Mouse (Mus musculus): ENCODE measurements around the gene Usp48. TPM values are rescaled to one million over a fixed set of nuclear protein-coding genes. Genes with fewer than 3 reads are reported as not detected.
A peak's percentile ranks its signal among the peaks of the same experiment; 100 is the strongest.

Gene Usp48
- polyA plus RNA-seq, 2 experiments = 25.9 to 27.4 TPM

GRCm38 (mm10) chr4:137646262-137646661 is 52.7 kb downstream of the Usp48 start:
- DNase-seq (ENCODE audit: low read depth in 3 of 3, low spot score in 3 of 3) = no peak
- Histone ChIP-seq H3K4me3 (ENCODE audit: insufficient read depth in 1 of 2, low read depth in 2 of 2, low read length in 2 of 2) (no peak overlapping the region), H3K36me3 (replicated peaks; ENCODE audit: control insufficient read depth, insufficient read depth, low read depth) (peaks cover 54% of the 10 kb centered on the region), H3K4me1 (replicated peaks; ENCODE audit: control insufficient read depth in 2 of 2, insufficient read depth in 2 of 2, low read length in 1 of 2) (peaks cover 0 to 11% of the 10 kb centered on the region in 2 experiments; a peak in 2 of 4 replicates), H3K27me3 (ENCODE audit: control insufficient read depth, insufficient read depth, low read length) (no peaks in the 10 kb centered on the region), H3K9me3 (ENCODE audit: control insufficient read depth, low read length) (no peaks in the 10 kb centered on the region), H3K4me2 (ENCODE audit: low read depth) (no peak overlapping the region), H3K27ac (no peak overlapping the region), H3K9ac (replicated peaks) (no peak overlapping the region)
- TF ChIP-seq CTCF (IDR thresholded peaks at IDR 0.05; ENCODE audit: low read depth) (no peak), EP300 (IDR thresholded peaks at IDR 0.05; ENCODE audit: low read depth) (no peak)
- no peak for ATAC-seq (ENCODE audit: insufficient read depth)

GRCm38 (mm10) chr4:137647648-137648047 is 54.1 kb downstream of the Usp48 start:
- Histone ChIP-seq H3K27me3 (ENCODE audit: control insufficient read depth, insufficient read depth, low read length) (no peaks in the 10 kb centered on the region), H3K9ac (replicated peaks) (no peak overlapping the region), H3K4me3 (ENCODE audit: insufficient read depth in 1 of 2, low read depth in 2 of 2, low read length in 2 of 2) (no peak overlapping the region), H3K4me2 (ENCODE audit: low read depth) (no peak overlapping the region), H3K36me3 (replicated peaks; ENCODE audit: control insufficient read depth, insufficient read depth, low read depth) (peaks cover 60% of the 10 kb centered on the region), H3K4me1 (replicated peaks; ENCODE audit: control insufficient read depth in 2 of 2, insufficient read depth in 2 of 2, low read length in 1 of 2) (peaks cover 0 to 6% of the 10 kb centered on the region in 2 experiments; a peak in 1 of 4 replicates), H3K9me3 (ENCODE audit: control insufficient read depth, low read length) (no peaks in the 10 kb centered on the region), H3K27ac (no peak overlapping the region)
- DNase-seq (ENCODE audit: low read depth in 3 of 3, low spot score in 3 of 3) (no peak), ATAC-seq (ENCODE audit: insufficient read depth) (no peak)
- WGBS (ENCODE audit: insufficient replicate concordance) = 81% methylated on average over 6 of the region's 6 CpGs
- TF ChIP-seq CTCF (IDR thresholded peaks at IDR 0.05; ENCODE audit: low read depth) (no peak), EP300 (IDR thresholded peaks at IDR 0.05; ENCODE audit: low read depth) (no peak)

GRCm38 (mm10) chr4:137648230-137648629 is 54.7 kb downstream of the Usp48 start:
- DNase-seq (ENCODE audit: low read depth in 3 of 3, low spot score in 3 of 3) = no peak
- H3K27me3 ChIP-seq (ENCODE audit: control insufficient read depth, insufficient read depth, low read length) = no peaks in the 10 kb centered on the region
- ATAC-seq (ENCODE audit: insufficient read depth) = no peak
- H3K36me3 ChIP-seq (replicated peaks; ENCODE audit: control insufficient read depth, insufficient read depth, low read depth) = peaks cover 62% of the 10 kb centered on the region
- H3K4me3 ChIP-seq (ENCODE audit: insufficient read depth in 1 of 2, low read depth in 2 of 2, low read length in 2 of 2) = no peak overlapping the region
- no peak overlapping the region for H3K9ac ChIP-seq (replicated peaks)
- 80% methylated on average over 9 of the region's 9 CpGs for WGBS (ENCODE audit: insufficient replicate concordance)
- H3K4me1 ChIP-seq (replicated peaks; ENCODE audit: control insufficient read depth in 2 of 2, insufficient read depth in 2 of 2, low read length in 1 of 2) = peaks cover 0 to 6% of the 10 kb centered on the region in 2 experiments; a peak in 1 of 4 replicates
- no peak overlapping the region for H3K27ac ChIP-seq
- TF ChIP-seq EP300 (IDR thresholded peaks at IDR 0.05; ENCODE audit: low read depth) (no peak), CTCF (IDR thresholded peaks at IDR 0.05; ENCODE audit: low read depth) (no peak)
- H3K9me3 ChIP-seq (ENCODE audit: control insufficient read depth, low read length) = no peaks in the 10 kb centered on the region
- no peak overlapping the region for H3K4me2 ChIP-seq (ENCODE audit: low read depth)

- 74% methylated on average over 5 of the region's 5 CpGs for WGBS (ENCODE audit: insufficient replicate concordance)
- TF ChIP-seq CTCF (IDR thresholded peaks at IDR 0.05; ENCODE audit: low read depth) = no peak
- no peak for TF ChIP-seq EP300 (IDR thresholded peaks at IDR 0.05; ENCODE audit: low read depth)
Measured at GRCm38 (mm10) chr4:137650912-137651311, 57.4 kb downstream of the Usp48 start.

GRCm38 (mm10) chr4:137652835-137653346 is 59.3 kb downstream of the Usp48 start:
- ATAC-seq (ENCODE audit: insufficient read depth) (0 out of 2 replicates have a peak, but pooled peaks have one; percentile 19), DNase-seq (ENCODE audit: low read depth in 3 of 3, low spot score in 3 of 3) (no peak)
- no peak overlapping the region for H3K9ac ChIP-seq (replicated peaks)
- no peaks in the 10 kb centered on the region for H3K27me3 ChIP-seq (ENCODE audit: control insufficient read depth, insufficient read depth, low read length)
- H3K27ac ChIP-seq = no peak overlapping the region
- 86% methylated on average over 5 of the region's 5 CpGs for WGBS (ENCODE audit: insufficient replicate concordance)
- TF ChIP-seq EP300 (IDR thresholded peaks at IDR 0.05; ENCODE audit: low read depth) = no peak
- TF ChIP-seq CTCF (IDR thresholded peaks at IDR 0.05; ENCODE audit: low read depth) = no peak
- 0 out of 4 replicates have a peak, but pooled peaks cover 0 to 1% of the 10 kb centered on the region in 2 experiments for H3K4me1 ChIP-seq (replicated peaks; ENCODE audit: control insufficient read depth in 2 of 2, insufficient read depth in 2 of 2, low read length in 1 of 2)
- no peak overlapping the region for H3K4me3 ChIP-seq (ENCODE audit: insufficient read depth in 1 of 2, low read depth in 2 of 2, low read length in 2 of 2)
- peaks cover 65% of the 10 kb centered on the region for H3K36me3 ChIP-seq (replicated peaks; ENCODE audit: control insufficient read depth, insufficient read depth, low read depth)
- H3K9me3 ChIP-seq (ENCODE audit: control insufficient read depth, low read length) = no peaks in the 10 kb centered on the region
- H3K4me2 ChIP-seq (ENCODE audit: low read depth) = no peak overlapping the region

More at GRCm38 (mm10) chr4:137650912-137651311, 57.4 kb downstream of the Usp48 start:
- DNase-seq (ENCODE audit: low read depth in 3 of 3, low spot score in 3 of 3) = no peak
- Histone ChIP-seq H3K9ac (replicated peaks) (no peak overlapping the region), H3K4me1 (replicated peaks; ENCODE audit: control insufficient read depth in 2 of 2, insufficient read depth in 2 of 2, low read length in 1 of 2) (0 out of 4 replicates have a peak, but pooled peaks cover 0 to 1% of the 10 kb centered on the region in 2 experiments), H3K27me3 (ENCODE audit: control insufficient read depth, insufficient read depth, low read length) (no peaks in the 10 kb centered on the region), H3K36me3 (replicated peaks; ENCODE audit: control insufficient read depth, insufficient read depth, low read depth) (peaks cover 67% of the 10 kb centered on the region), H3K9me3 (ENCODE audit: control insufficient read depth, low read length) (no peaks in the 10 kb centered on the region), H3K4me2 (ENCODE audit: low read depth) (no peak overlapping the region), H3K27ac (no peak overlapping the region), H3K4me3 (ENCODE audit: insufficient read depth in 1 of 2, low read depth in 2 of 2, low read length in 2 of 2) (no peak overlapping the region)
- ATAC-seq (ENCODE audit: insufficient read depth) = no peak

Data from liver, embryonic 14.5 days (tissue).